Mouse (Mus musculus) MEL (cell line): Measurements from ENCODE around the gene Btbd17. TPM values are rescaled to one million over a fixed set of nuclear protein-coding genes. Genes with fewer than 3 reads are reported as not detected.

Source experiments
- DNase-seq: peaks from one replicate; pipeline ENCODE4 v3.0.0; 2011; ENCODE audit warnings: low read depth, low spot score
- H3K27ac ChIP-seq: 2 replicates; pipeline ENCODE4 v1.5.1; 2012; ENCODE audit warnings: low read depth, mild to moderate bottlenecking, control low read depth, low read length, moderate library complexity; ENCODE audit not compliant: control insufficient read depth
- H3K27me3 ChIP-seq, 2 experiments: fragments of 150-350 bp in 1 of 2; sonication (generic) in 1 of 2; 2 replicates each; pipeline ENCODE4 v1.6.1; 2012; ENCODE audit warnings: low read length in 2 of 2, mild to moderate bottlenecking in 2 of 2, improper control_type of control experiment in 1 of 2, moderate library complexity in 1 of 2; ENCODE audit not compliant: insufficient read depth in 2 of 2, control insufficient read depth in 1 of 2
- H3K36me3 ChIP-seq, 2 experiments: 2 replicates each; pipeline ENCODE4 v1.6.1; 2012 to 2014; ENCODE audit warnings: low read length in 2 of 2, improper control_type of control experiment in 1 of 2, inconsistent platforms in 1 of 2, mild to moderate bottlenecking in 1 of 2; ENCODE audit not compliant: insufficient read depth in 2 of 2, control insufficient read depth in 1 of 2
- H3K4me1 ChIP-seq, 2 experiments: fragments of 150-350 bp in 1 of 2; sonication (generic) in 1 of 2; 2 replicates each; pipeline ENCODE4 v1.6.1; 2012; ENCODE audit warnings: low read length in 2 of 2, improper control_type of control experiment in 1 of 2, mild to moderate bottlenecking in 1 of 2; ENCODE audit not compliant: insufficient read depth in 2 of 2, control insufficient read depth in 1 of 2
- H3K4me3 ChIP-seq, 2 experiments: fragments of 150-350 bp in 1 of 2; sonication (generic) in 1 of 2; 2 replicates each; pipeline ENCODE4 v1.5.1; 2012; ENCODE audit warnings: low read depth in 2 of 2, low read length in 2 of 2, mild to moderate bottlenecking in 2 of 2, moderate library complexity in 2 of 2, control low read depth in 1 of 2, improper control_type of control experiment in 1 of 2; ENCODE audit not compliant: control insufficient read depth in 1 of 2, insufficient read depth in 1 of 2
- H3K79me2 ChIP-seq: 2 replicates; pipeline ENCODE4 v1.6.1; 2012; ENCODE audit warnings: mild to moderate bottlenecking, low read length, moderate library complexity; ENCODE audit not compliant: control insufficient read depth, poor library complexity, insufficient read depth
- H3K9ac ChIP-seq: 2 replicates; pipeline ENCODE4 v1.6.1; 2012; ENCODE audit warnings: low read depth, mild to moderate bottlenecking, control low read depth, low read length, moderate library complexity; ENCODE audit not compliant: control insufficient read depth, poor library complexity, severe bottlenecking
- H3K9me3 ChIP-seq: fragments of 150-350 bp; sonication (generic); replicated peaks from 2 replicates; pipeline ENCODE4 v1.6.1; 2012; ENCODE audit warnings: mild to moderate bottlenecking, low read length, improper control_type of control experiment, moderate library complexity; ENCODE audit not compliant: insufficient read depth
- BHLHE40 ChIP-seq: IDR thresholded peaks from 2 replicates; pipeline ENCODE4 v1.6.1; 2012; ENCODE audit warnings: low read depth, mild to moderate bottlenecking, inconsistent platforms, low read length, improper control_type of control experiment, borderline replicate concordance
- CHD1 ChIP-seq: IDR thresholded peaks from 2 replicates; pipeline ENCODE4 v1.6.1; 2012; ENCODE audit warnings: low read depth, mild to moderate bottlenecking, inconsistent platforms, low read length, improper control_type of control experiment
- ELF1 ChIP-seq: IDR thresholded peaks from 2 replicates; pipeline ENCODE4 v1.6.1; 2014; ENCODE audit warnings: low read depth, mild to moderate bottlenecking, inconsistent platforms, low read length, improper control_type of control experiment, moderate library complexity
- GABPA ChIP-seq: IDR thresholded peaks from 2 replicates; pipeline ENCODE4 v1.6.1; 2012; ENCODE audit warnings: low read depth, mild to moderate bottlenecking, inconsistent platforms, low read length, improper control_type of control experiment, moderate library complexity
- GATA1 ChIP-seq: IDR thresholded peaks from 2 replicates; pipeline ENCODE4 v1.6.1; 2011; ENCODE audit warnings: low read depth, low read length, improper control_type of control experiment
- JUND ChIP-seq: IDR thresholded peaks from 2 replicates; pipeline ENCODE4 v1.6.1; 2011; ENCODE audit warnings: low read depth, mild to moderate bottlenecking, improper control_type of control experiment, low read length
- KAT2A ChIP-seq: conservative IDR thresholded peaks from 2 replicates; pipeline ENCODE4 v1.6.1; 2012; ENCODE audit warnings: low read depth, low read length, improper control_type of control experiment, inconsistent platforms
- MAX ChIP-seq: IDR thresholded peaks from 2 replicates; pipeline ENCODE4 v1.6.1; 2011; ENCODE audit warnings: low read length, improper control_type of control experiment
- MAZ ChIP-seq: IDR thresholded peaks from 2 replicates; pipeline ENCODE4 v1.6.1; 2012; ENCODE audit warnings: low read depth, mild to moderate bottlenecking, inconsistent platforms, low read length, improper control_type of control experiment
- MEF2A ChIP-seq: IDR thresholded peaks from 2 replicates; pipeline ENCODE4 v1.6.1; 2014; ENCODE audit warnings: low read depth, mild to moderate bottlenecking, inconsistent platforms, low read length, improper control_type of control experiment; ENCODE audit not compliant: poor library complexity, insufficient replicate concordance, severe bottlenecking; ENCODE audit errors: extremely low read depth
- MYC ChIP-seq: IDR thresholded peaks from 2 replicates; pipeline ENCODE4 v1.6.1; 2011; ENCODE audit warnings: low read depth, mild to moderate bottlenecking, low read length, improper control_type of control experiment, moderate library complexity
- NRF1 ChIP-seq: IDR thresholded peaks from 2 replicates; pipeline ENCODE4 v1.6.1; 2014; ENCODE audit warnings: low read depth, mild to moderate bottlenecking, inconsistent platforms, low read length, improper control_type of control experiment, moderate library complexity; ENCODE audit not compliant: poor library complexity, insufficient read depth, severe bottlenecking
- POLR2A ChIP-seq, 2 experiments: IDR thresholded peaks; 2 replicates each; pipeline ENCODE4 v1.6.1; 2011 to 2012; ENCODE audit warnings: low read length in 2 of 2, mild to moderate bottlenecking in 2 of 2, control low read depth in 1 of 2, improper control_type of control experiment in 1 of 2, low read depth in 1 of 2, moderate library complexity in 1 of 2; ENCODE audit not compliant: control insufficient read depth in 1 of 2, insufficient read depth in 1 of 2, poor library complexity in 1 of 2
- POLR2AphosphoS2 ChIP-seq: IDR thresholded peaks from 2 replicates; pipeline ENCODE4 v1.6.1; 2011; ENCODE audit warnings: low read length, improper control_type of control experiment
- POLR2AphosphoS5 ChIP-seq: IDR thresholded peaks from 2 replicates; pipeline ENCODE4 v1.6.1; 2012; ENCODE audit warnings: low read depth, borderline replicate concordance, mild to moderate bottlenecking, inconsistent platforms, low read length, moderate library complexity, mixed read lengths
- RCOR1 ChIP-seq: IDR thresholded peaks from 2 replicates; pipeline ENCODE4 v1.6.1; 2012; ENCODE audit warnings: low read depth, mild to moderate bottlenecking, inconsistent platforms, low read length, improper control_type of control experiment
- SMC3 ChIP-seq: IDR thresholded peaks from 2 replicates; pipeline ENCODE4 v1.6.1; 2011; ENCODE audit warnings: low read depth, low read length, improper control_type of control experiment
- UBTF ChIP-seq: IDR thresholded peaks from 2 replicates; pipeline ENCODE4 v1.6.1; 2012; ENCODE audit warnings: low read depth, mild to moderate bottlenecking, inconsistent platforms, low read length, improper control_type of control experiment, moderate library complexity, borderline replicate concordance; ENCODE audit not compliant: insufficient read depth
- ZMIZ1 ChIP-seq: IDR thresholded peaks from 2 replicates; pipeline ENCODE4 v1.6.1; 2012; ENCODE audit warnings: low read depth, mild to moderate bottlenecking, inconsistent platforms, low read length, improper control_type of control experiment, moderate library complexity
- ZNF384 ChIP-seq: IDR thresholded peaks from 2 replicates; pipeline ENCODE4 v1.6.1; 2012; ENCODE audit warnings: low read depth, mild to moderate bottlenecking, inconsistent platforms, low read length, improper control_type of control experiment
- polyA plus RNA-seq, 2 experiments: library from polyadenylated mRNA; stranded (reverse) in 1 of 2; unstranded in 1 of 2; fragments of >175 nt in 1 of 2; fragments of >200 nt in 1 of 2; gene quantifications; 2 replicates each; pipeline versions ENCODE4 v1.2.1 to v1.2.4; 2012; ENCODE audit warnings: low replicate concordance in 2 of 2, low read depth in 1 of 2; ENCODE audit not compliant: insufficient read length in 2 of 2, insufficient read depth in 1 of 2, missing spikeins in 1 of 2
- total RNA-seq: library from RNA; depleted of rRNA; stranded (reverse); fragments of 300-350 nt; gene quantifications from 2 replicates; pipeline ENCODE4 v1.2.3, GENCODE M21; 2012

Btbd17 gene
- total and polyA plus RNA-seq, 3 experiments = not detected

GRCm38 (mm10) chr11:114771896-114772295, 23.8 kb downstream of the Btbd17 start:
- Histone ChIP-seq H3K79me2 (no peaks in the 10 kb centered on the region), H3K4me3 (no peak overlapping the region), H3K36me3 (no peaks in the 10 kb centered on the region), H3K9me3 (no peaks in the 10 kb centered on the region; the same call in 1 of the 2 replicates), H3K27me3 (no peaks in the 10 kb centered on the region), H3K4me1 (no peaks in the 10 kb centered on the region), H3K9ac (no peak overlapping the region), H3K27ac (no peak overlapping the region)
- DNase-seq = no peak
- TF ChIP-seq SMC3 (no peak), KAT2A (no peak), ELF1 (no peak), GATA1 (no peak), ZNF384 (no peak), POLR2AphosphoS5 (no peak)

GRCm38 (mm10) chr11:114769911-114770310, 25.8 kb downstream of the Btbd17 start:
- TF ChIP-seq POLR2A (IDR thresholded peaks at IDR 0.05; ENCODE audit: control insufficient read depth in 1 of 2, insufficient read depth in 1 of 2, low read depth in 1 of 2, low read length in 2 of 2, poor library complexity in 1 of 2) (no peak), MAX (no peak), JUND (no peak), GABPA (no peak), GATA1 (no peak), UBTF (no peak), SMC3 (no peak), ZMIZ1 (no peak), ZNF384 (no peak), POLR2AphosphoS2 (no peak), KAT2A (no peak), MYC (no peak), ELF1 (no peak), MEF2A (no peak), NRF1 (no peak), MAZ (no peak), CHD1 (no peak), RCOR1 (no peak), BHLHE40 (no peak)
- no peaks in the 10 kb centered on the region for H3K4me1 ChIP-seq
- no peaks in the 10 kb centered on the region for H3K27me3 ChIP-seq

More at GRCm38 (mm10) chr11:114769911-114770310, 25.8 kb downstream of the Btbd17 start:
- H3K27ac ChIP-seq = no peak overlapping the region
- H3K9me3 ChIP-seq = no peaks in the 10 kb centered on the region; the same call in 1 of the 2 replicates
- H3K79me2 ChIP-seq = no peaks in the 10 kb centered on the region
- no peaks in the 10 kb centered on the region for H3K36me3 ChIP-seq
- no peak for DNase-seq
- H3K4me3 ChIP-seq = no peak overlapping the region
- no peak overlapping the region for H3K9ac ChIP-seq
